Mouse (Mus musculus) 3T3-L1 (cell line): ENCODE measurements at regions not wholly inside any gene's neighbourhood (a gene's known extent, or its start where the extent isn't known, plus 50 kb on each side); places are given as distances from the start of the nearest gene placed in this dataset.
"Not testable (repeated sequence)": the region's sequence is repeated elsewhere in the genome, so short reads cannot be mapped to it uniquely, and the experiment has no call there.

Source experiments
- DNase-seq: peaks from one replicate; pipeline ENCODE4 v3.0.0-alpha.2; 2015; ENCODE audit warnings: low read depth, low spot score

DNA sequence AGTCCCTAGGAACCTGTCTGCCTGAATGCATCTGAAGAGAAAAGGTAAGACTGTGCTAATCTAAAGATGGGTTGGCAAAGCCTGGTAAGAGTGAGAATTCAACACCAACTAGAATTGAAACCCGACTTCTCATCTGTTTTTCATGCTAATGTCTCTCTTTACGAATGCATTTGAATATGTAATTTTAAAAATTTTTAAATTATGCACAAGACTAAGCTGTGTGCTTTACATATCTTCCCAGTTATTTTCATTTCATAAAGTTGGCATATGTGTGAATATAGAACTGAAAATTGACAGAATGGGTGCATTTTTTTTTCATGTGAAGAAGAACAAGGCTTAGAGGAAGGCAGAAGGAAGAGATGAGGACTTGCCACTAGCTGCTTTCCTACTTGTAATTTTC is 267.2 kb upstream of the Ube2e3 start:
- no peak for DNase-seq

GRCm38 (mm10) chr2:78598039-78598438 is 269.9 kb upstream of the Ube2e3 start:
- no peak for DNase-seq

- DNase-seq = peak; percentile 11
These were observed 271.7 kb upstream of the Ube2e3 start for GRCm38 (mm10) chr2:78596251-78596650.

DNA sequence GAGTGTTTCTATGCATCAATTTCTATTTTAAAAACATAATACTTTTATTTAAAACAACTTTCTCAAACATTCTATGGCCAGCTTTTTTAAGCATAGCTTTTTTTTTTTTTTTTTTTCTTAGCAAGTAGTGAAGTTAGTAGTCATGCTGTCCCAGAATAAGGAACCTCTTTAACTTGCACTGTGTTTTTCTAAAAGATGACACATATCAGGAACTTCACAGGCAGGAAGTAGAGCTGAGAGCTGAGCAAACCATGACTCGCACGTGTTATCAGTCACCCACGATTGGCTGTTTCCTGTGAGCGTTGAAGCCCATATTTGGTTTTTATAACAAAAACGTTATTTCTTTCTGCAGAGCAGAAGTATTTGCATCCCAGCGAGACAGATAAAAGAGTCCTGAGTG is 287.9 kb upstream of the Ube2e3 start:
- peak; percentile 66 for DNase-seq

DNA sequence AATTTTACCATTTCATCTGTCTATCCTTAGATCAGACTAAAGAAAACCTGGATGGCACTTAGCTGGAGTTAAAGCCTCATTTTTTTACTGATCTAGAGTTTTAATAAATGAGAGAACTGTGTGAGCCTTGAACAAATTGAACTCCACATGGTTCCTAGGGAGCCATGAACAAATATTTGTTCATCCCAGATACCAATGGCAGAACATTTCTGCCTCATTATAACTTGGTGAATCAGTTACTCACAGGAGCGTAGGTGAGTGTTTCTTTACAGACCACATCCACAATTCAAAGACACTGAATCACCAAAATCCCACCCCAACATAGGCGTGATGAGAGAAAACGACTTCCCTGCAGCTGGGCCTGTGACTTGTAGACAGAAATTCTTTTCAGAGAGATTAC is 295.4 kb upstream of the Ube2e3 start:
- DNase-seq = no peak

DNA sequence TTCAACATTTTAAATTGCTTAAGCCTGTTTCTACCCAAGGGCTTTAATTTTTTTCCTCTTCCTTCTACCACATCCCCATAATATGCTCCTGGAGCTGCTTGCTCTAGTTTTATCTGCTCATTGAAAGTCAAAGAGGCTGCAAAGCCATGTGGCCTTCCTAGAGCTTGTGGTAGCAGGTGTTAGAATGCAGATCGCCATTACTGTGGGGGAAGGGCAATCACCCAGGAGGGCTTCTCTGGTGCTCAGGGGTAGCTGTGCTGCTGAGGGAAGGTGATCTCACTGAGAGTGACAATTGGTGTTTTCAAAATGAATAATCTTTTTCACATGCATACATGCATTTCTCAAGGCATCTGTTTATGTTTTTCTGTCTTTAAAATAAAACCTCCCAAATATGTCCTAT is 309.8 kb upstream of the Ube2e3 start:
- DNase-seq = no peak

- DNase-seq = no peak
These were observed 316.8 kb upstream of the Ube2e3 start for GRCm38 (mm10) chr2:78551085-78551484.

- peak; percentile 71 for DNase-seq
These were observed 319.0 kb upstream of the Ube2e3 start for GRCm38 (mm10) chr2:78548683-78549467.

DNA sequence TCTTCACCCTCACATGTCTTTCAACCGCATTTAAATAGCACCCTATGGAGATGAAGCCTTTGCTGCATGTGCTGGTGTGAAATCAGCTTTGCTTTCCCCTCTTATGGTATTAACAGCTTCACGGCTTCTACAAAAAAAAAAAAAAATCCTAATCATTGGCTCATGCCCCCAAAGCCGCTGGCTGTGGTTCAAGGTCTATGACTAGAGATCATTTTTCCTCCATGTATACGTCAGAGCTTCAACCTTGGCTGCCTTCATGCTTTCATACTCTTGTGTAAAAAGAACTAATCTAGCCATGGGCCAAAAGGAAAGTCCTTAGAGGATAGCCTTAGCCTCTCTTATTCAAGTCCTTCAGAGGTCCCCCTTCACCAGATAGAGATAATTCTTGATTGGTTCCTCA is 320.6 kb upstream of the Ube2e3 start:
- DNase-seq = no peak

DNA sequence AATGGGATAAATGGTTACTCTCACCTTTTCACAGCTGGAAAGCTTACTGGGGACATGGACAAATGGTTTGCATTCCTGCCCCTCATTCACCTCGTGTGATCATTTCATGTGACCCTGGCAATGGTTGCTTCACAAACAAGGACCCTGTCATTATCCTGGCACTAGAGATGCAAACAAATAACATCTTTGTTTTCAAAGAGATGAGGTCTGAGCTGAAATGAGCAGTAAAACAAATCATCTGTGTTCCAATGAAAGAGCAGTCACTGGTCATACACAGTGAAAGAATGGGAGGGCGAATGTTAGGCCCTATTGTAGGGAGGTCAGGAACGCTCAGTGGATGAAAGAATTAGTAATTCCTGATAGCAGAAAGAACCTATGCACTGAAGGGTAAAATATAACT is 327.5 kb upstream of the Ube2e3 start:
- DNase-seq = no peak

DNA sequence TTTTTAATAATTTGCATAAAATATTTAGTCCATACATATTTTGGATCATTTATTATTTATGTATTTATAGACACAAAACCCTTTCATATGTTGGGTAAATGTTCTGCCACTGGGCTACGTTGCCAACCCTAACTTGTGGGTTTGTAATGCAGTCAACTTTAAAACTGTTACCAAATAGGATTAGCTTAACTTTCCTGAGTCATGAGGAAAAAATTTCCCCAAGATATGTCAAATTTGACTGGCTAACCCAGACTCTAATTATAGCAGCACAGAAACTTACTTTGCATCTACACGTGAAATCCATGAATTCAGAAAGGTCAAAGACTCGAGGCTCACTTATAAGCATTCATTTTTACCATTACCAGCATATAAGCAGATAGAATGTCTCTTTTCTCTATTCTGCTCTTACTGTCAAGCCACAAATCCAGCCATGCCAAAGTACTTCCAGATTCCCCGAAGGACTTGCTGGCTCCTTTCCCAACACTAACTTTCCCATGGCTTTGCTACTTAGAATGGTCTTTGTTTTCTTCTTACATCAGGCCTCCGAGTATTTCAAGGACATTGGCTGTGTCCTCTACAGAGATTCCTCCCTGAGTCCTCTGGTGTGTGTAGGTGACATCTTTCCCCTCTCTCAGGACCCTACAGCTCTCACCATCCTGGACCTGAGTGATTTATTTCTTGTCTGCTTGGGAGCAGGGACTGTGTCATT is 328.2 kb upstream of the Ube2e3 start:
- peak; percentile 69 for DNase-seq

- no peak for DNase-seq
These were observed 330.4 kb upstream of the Ube2e3 start for GRCm38 (mm10) chr2:78537574-78537973.

- not testable (repeated sequence) for DNase-seq
These were observed 334.0 kb upstream of the Ube2e3 start for GRCm38 (mm10) chr2:78533881-78534280.

DNA sequence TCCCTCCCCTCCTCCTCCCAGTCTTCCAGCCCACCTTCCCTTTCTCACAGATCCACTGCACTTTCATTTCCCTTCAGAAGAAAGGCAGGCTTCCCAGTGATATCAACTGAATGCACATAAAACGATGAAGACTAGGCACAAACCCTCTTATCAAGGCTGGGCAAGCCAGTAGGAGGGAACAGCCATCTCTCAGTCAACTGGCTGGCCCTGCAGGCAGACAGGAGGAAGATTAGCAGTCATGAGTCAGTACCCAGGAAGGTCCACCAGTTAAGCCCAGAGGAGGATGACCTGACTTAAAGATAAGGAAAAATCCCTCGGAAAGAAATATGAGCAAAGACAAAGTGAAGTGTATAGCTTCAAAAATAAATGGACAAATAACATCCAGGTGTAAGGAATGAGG is 337.4 kb upstream of the Ube2e3 start:
- DNase-seq = no peak

GRCm38 (mm10) chr2:78520258-78521023 is 347.5 kb upstream of the Ube2e3 start:
- DNase-seq = no peak

- no peak for DNase-seq
These were observed 374.8 kb upstream of the Ube2e3 start for GRCm38 (mm10) chr2:78493115-78493514.

DNA sequence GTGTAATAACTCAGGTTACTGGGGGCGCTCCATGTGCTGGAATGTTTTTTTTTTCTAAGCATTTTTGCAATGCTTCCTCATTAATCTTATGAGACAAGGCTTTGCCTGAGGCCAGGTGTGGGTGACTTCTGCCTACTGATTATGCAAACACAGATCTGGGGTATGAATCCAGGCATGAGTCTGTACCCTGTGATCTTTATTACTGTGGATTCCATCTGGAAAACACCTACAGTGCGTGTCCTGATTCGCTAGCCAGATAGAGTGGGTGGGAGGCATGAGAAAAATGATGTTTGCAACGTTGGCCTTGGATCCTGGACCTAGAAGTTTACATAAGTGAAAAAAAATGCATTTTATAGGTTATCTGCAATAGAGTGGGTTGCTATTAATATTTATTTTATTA is 387.9 kb upstream of the Ube2e3 start:
- DNase-seq = no peak

DNA sequence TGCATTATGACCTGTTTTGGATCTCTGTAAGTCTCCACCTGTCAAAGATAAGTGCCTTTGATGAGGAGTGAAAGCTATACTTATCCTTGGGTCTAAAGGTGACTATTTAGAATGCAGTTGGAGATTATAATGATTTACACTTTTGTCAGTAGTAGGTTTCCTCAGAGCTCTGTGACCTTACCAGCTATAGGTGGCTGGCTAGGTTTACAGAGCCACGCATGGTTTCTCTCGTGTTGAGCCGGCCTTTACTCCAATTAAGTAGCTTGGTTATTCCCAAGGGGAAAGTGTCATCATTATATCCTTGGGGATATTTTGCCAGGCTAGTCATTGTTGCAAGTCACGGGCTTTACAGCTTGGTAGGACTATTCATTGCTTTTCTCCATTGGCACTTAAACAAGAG is 408.5 kb upstream of the Ube2e3 start:
- DNase-seq = no peak

GRCm38 (mm10) chr2:78453411-78453810 is 414.5 kb upstream of the Ube2e3 start:
- DNase-seq = no peak

GRCm38 (mm10) chr2:78436816-78437215 is 431.1 kb upstream of the Ube2e3 start:
- DNase-seq = no peak

- no peak for DNase-seq
These were observed 432.9 kb upstream of the Ube2e3 start for GRCm38 (mm10) chr2:78435071-78435470.

- DNase-seq = no peak
These were observed 440.1 kb upstream of the Ube2e3 start for GRCm38 (mm10) chr2:78427659-78428336.
